Mouse (Mus musculus) MEL (cell line): ENCODE measurements around the gene Urgcp. TPM values are rescaled to one million over a fixed set of nuclear protein-coding genes. Genes with fewer than 3 reads are reported as not detected.
A peak's percentile ranks its signal among the peaks of the same experiment; 100 is the strongest.

Source experiments
- DNase-seq: peaks from one replicate; pipeline ENCODE4 v3.0.0; 2011; ENCODE audit warnings: low read depth, low spot score
- H3K27ac ChIP-seq: 2 replicates; pipeline ENCODE4 v1.5.1; 2012; ENCODE audit warnings: low read depth, mild to moderate bottlenecking, control low read depth, low read length, moderate library complexity; ENCODE audit not compliant: control insufficient read depth
- H3K27me3 ChIP-seq, 2 experiments: fragments of 150-350 bp in 1 of 2; sonication (generic) in 1 of 2; 2 replicates each; pipeline ENCODE4 v1.6.1; 2012; ENCODE audit warnings: low read length in 2 of 2, mild to moderate bottlenecking in 2 of 2, improper control_type of control experiment in 1 of 2, moderate library complexity in 1 of 2; ENCODE audit not compliant: insufficient read depth in 2 of 2, control insufficient read depth in 1 of 2
- H3K36me3 ChIP-seq, 2 experiments: 2 replicates each; pipeline ENCODE4 v1.6.1; 2012 to 2014; ENCODE audit warnings: low read length in 2 of 2, improper control_type of control experiment in 1 of 2, inconsistent platforms in 1 of 2, mild to moderate bottlenecking in 1 of 2; ENCODE audit not compliant: insufficient read depth in 2 of 2, control insufficient read depth in 1 of 2
- H3K4me1 ChIP-seq, 2 experiments: fragments of 150-350 bp in 1 of 2; sonication (generic) in 1 of 2; 2 replicates each; pipeline ENCODE4 v1.6.1; 2012; ENCODE audit warnings: low read length in 2 of 2, improper control_type of control experiment in 1 of 2, mild to moderate bottlenecking in 1 of 2; ENCODE audit not compliant: insufficient read depth in 2 of 2, control insufficient read depth in 1 of 2
- H3K4me3 ChIP-seq, 2 experiments: fragments of 150-350 bp in 1 of 2; sonication (generic) in 1 of 2; 2 replicates each; pipeline ENCODE4 v1.5.1; 2012; ENCODE audit warnings: low read depth in 2 of 2, low read length in 2 of 2, mild to moderate bottlenecking in 2 of 2, moderate library complexity in 2 of 2, control low read depth in 1 of 2, improper control_type of control experiment in 1 of 2; ENCODE audit not compliant: control insufficient read depth in 1 of 2, insufficient read depth in 1 of 2
- H3K79me2 ChIP-seq: 2 replicates; pipeline ENCODE4 v1.6.1; 2012; ENCODE audit warnings: mild to moderate bottlenecking, low read length, moderate library complexity; ENCODE audit not compliant: control insufficient read depth, poor library complexity, insufficient read depth
- H3K9ac ChIP-seq: 2 replicates; pipeline ENCODE4 v1.6.1; 2012; ENCODE audit warnings: low read depth, mild to moderate bottlenecking, control low read depth, low read length, moderate library complexity; ENCODE audit not compliant: control insufficient read depth, poor library complexity, severe bottlenecking
- H3K9me3 ChIP-seq: fragments of 150-350 bp; sonication (generic); replicated peaks from 2 replicates; pipeline ENCODE4 v1.6.1; 2012; ENCODE audit warnings: mild to moderate bottlenecking, low read length, improper control_type of control experiment, moderate library complexity; ENCODE audit not compliant: insufficient read depth
- CTCF ChIP-seq, 3 experiments: IDR thresholded peaks in 2 of 3; conservative IDR thresholded peaks in 1 of 3; 2 replicates each; pipeline ENCODE4 v1.5.1; 2011 to 2012; ENCODE audit warnings: low read length in 3 of 3, low read depth in 2 of 3, mild to moderate bottlenecking in 2 of 3, improper control_type of control experiment in 1 of 3, inconsistent platforms in 1 of 3, mixed read lengths in 1 of 3, moderate library complexity in 1 of 3; ENCODE audit not compliant: control insufficient read depth in 1 of 3, insufficient read depth in 1 of 3, poor library complexity in 1 of 3, severe bottlenecking in 1 of 3
- E2F4 ChIP-seq: IDR thresholded peaks from 2 replicates; pipeline ENCODE4 v1.6.1; 2011; ENCODE audit warnings: low read depth, low read length, improper control_type of control experiment, borderline replicate concordance
- ELF1 ChIP-seq: IDR thresholded peaks from 2 replicates; pipeline ENCODE4 v1.6.1; 2014; ENCODE audit warnings: low read depth, mild to moderate bottlenecking, inconsistent platforms, low read length, improper control_type of control experiment, moderate library complexity
- ETS1 ChIP-seq: IDR thresholded peaks from 2 replicates; pipeline ENCODE4 v1.6.1; 2012; ENCODE audit warnings: low read depth, mild to moderate bottlenecking, inconsistent platforms, low read length, improper control_type of control experiment, moderate library complexity
- GATA1 ChIP-seq: IDR thresholded peaks from 2 replicates; pipeline ENCODE4 v1.6.1; 2011; ENCODE audit warnings: low read depth, low read length, improper control_type of control experiment
- JUND ChIP-seq: IDR thresholded peaks from 2 replicates; pipeline ENCODE4 v1.6.1; 2011; ENCODE audit warnings: low read depth, mild to moderate bottlenecking, improper control_type of control experiment, low read length
- KAT2A ChIP-seq: conservative IDR thresholded peaks from 2 replicates; pipeline ENCODE4 v1.6.1; 2012; ENCODE audit warnings: low read depth, low read length, improper control_type of control experiment, inconsistent platforms
- MAX ChIP-seq: IDR thresholded peaks from 2 replicates; pipeline ENCODE4 v1.6.1; 2011; ENCODE audit warnings: low read length, improper control_type of control experiment
- MAZ ChIP-seq: IDR thresholded peaks from 2 replicates; pipeline ENCODE4 v1.6.1; 2012; ENCODE audit warnings: low read depth, mild to moderate bottlenecking, inconsistent platforms, low read length, improper control_type of control experiment
- MEF2A ChIP-seq: IDR thresholded peaks from 2 replicates; pipeline ENCODE4 v1.6.1; 2014; ENCODE audit warnings: low read depth, mild to moderate bottlenecking, inconsistent platforms, low read length, improper control_type of control experiment; ENCODE audit not compliant: poor library complexity, insufficient replicate concordance, severe bottlenecking; ENCODE audit errors: extremely low read depth
- POLR2A ChIP-seq, 2 experiments: IDR thresholded peaks; 2 replicates each; pipeline ENCODE4 v1.6.1; 2011 to 2012; ENCODE audit warnings: low read length in 2 of 2, mild to moderate bottlenecking in 2 of 2, control low read depth in 1 of 2, improper control_type of control experiment in 1 of 2, low read depth in 1 of 2, moderate library complexity in 1 of 2; ENCODE audit not compliant: control insufficient read depth in 1 of 2, insufficient read depth in 1 of 2, poor library complexity in 1 of 2
- SIN3A ChIP-seq: IDR thresholded peaks from 2 replicates; pipeline ENCODE4 v1.6.1; 2012; ENCODE audit warnings: low read length, improper control_type of control experiment, inconsistent platforms
- SMC3 ChIP-seq: IDR thresholded peaks from 2 replicates; pipeline ENCODE4 v1.6.1; 2011; ENCODE audit warnings: low read depth, low read length, improper control_type of control experiment
- TCF12 ChIP-seq: IDR thresholded peaks from 2 replicates; pipeline ENCODE4 v1.6.1; 2014; ENCODE audit warnings: low read depth, mild to moderate bottlenecking, inconsistent platforms, low read length, improper control_type of control experiment, moderate library complexity
- UBTF ChIP-seq: IDR thresholded peaks from 2 replicates; pipeline ENCODE4 v1.6.1; 2012; ENCODE audit warnings: low read depth, mild to moderate bottlenecking, inconsistent platforms, low read length, improper control_type of control experiment, moderate library complexity, borderline replicate concordance; ENCODE audit not compliant: insufficient read depth
- USF1 ChIP-seq: IDR thresholded peaks from 2 replicates; pipeline ENCODE4 v1.6.1; 2014; ENCODE audit warnings: low read depth, mild to moderate bottlenecking, inconsistent platforms, low read length, improper control_type of control experiment, moderate library complexity
- ZC3H11A ChIP-seq: IDR thresholded peaks from 2 replicates; pipeline ENCODE4 v1.6.1; 2012; ENCODE audit warnings: low read depth, mild to moderate bottlenecking, inconsistent platforms, low read length, improper control_type of control experiment
- ZNF384 ChIP-seq: IDR thresholded peaks from 2 replicates; pipeline ENCODE4 v1.6.1; 2012; ENCODE audit warnings: low read depth, mild to moderate bottlenecking, inconsistent platforms, low read length, improper control_type of control experiment
- polyA plus RNA-seq, 2 experiments: library from polyadenylated mRNA; stranded (reverse) in 1 of 2; unstranded in 1 of 2; fragments of >175 nt in 1 of 2; fragments of >200 nt in 1 of 2; gene quantifications; 2 replicates each; pipeline versions ENCODE4 v1.2.1 to v1.2.4; 2012; ENCODE audit warnings: low replicate concordance in 2 of 2, low read depth in 1 of 2; ENCODE audit not compliant: insufficient read length in 2 of 2, insufficient read depth in 1 of 2, missing spikeins in 1 of 2
- total RNA-seq: library from RNA; depleted of rRNA; stranded (reverse); fragments of 300-350 nt; gene quantifications from 2 replicates; pipeline ENCODE4 v1.2.3, GENCODE M21; 2012

Urgcp gene
- total and polyA plus RNA-seq, 3 experiments = 19.5 to 34.9 (median 29.2) TPM

GRCm38 (mm10) chr11:5762633-5762982 is 432 bp upstream of the Urgcp start:
- TF ChIP-seq ETS1 (0 out of 2 replicates have a peak, but pooled peaks have one; percentile 2), E2F4 (0 out of 2 replicates have a peak, but pooled peaks have one; percentile 11), MEF2A (no peak), POLR2A (IDR thresholded peaks at IDR 0.05; ENCODE audit: control insufficient read depth in 1 of 2, insufficient read depth in 1 of 2, low read depth in 1 of 2, low read length in 2 of 2, poor library complexity in 1 of 2) (no peak)

GRCm38 (mm10) chr11:5753755-5754154 is 8.4 kb downstream of the Urgcp start:
- DNase-seq = no peak
- Histone ChIP-seq H3K27me3 (no peaks in the 10 kb centered on the region), H3K9ac (no peak overlapping the region), H3K4me1 (peaks cover 2 to 8% of the 10 kb centered on the region in 2 experiments), H3K36me3 (peaks cover 0 to 9% of the 10 kb centered on the region in 2 experiments; a peak in 2 of 4 replicates), H3K79me2 (peaks cover 4% of the 10 kb centered on the region; the same call in 1 of the 2 replicates), H3K27ac (no peak overlapping the region), H3K9me3 (no peaks in the 10 kb centered on the region)
- TF ChIP-seq KAT2A (no peak), TCF12 (no peak), ELF1 (no peak), ZC3H11A (no peak), ETS1 (no peak), CTCF (IDR thresholded peaks at IDR 0.05 in 2 of 3, conservative IDR thresholded peaks at IDR 0.05 in 1 of 3; ENCODE audit: control insufficient read depth in 1 of 3, insufficient read depth in 1 of 3, low read depth in 2 of 3, low read length in 3 of 3, poor library complexity in 1 of 3, severe bottlenecking in 1 of 3) (no peak), ZNF384 (no peak), UBTF (no peak), MAX (no peak), MAZ (no peak), JUND (no peak), POLR2A (IDR thresholded peaks at IDR 0.05; ENCODE audit: control insufficient read depth in 1 of 2, insufficient read depth in 1 of 2, low read depth in 1 of 2, low read length in 2 of 2, poor library complexity in 1 of 2) (no peak), GATA1 (no peak), USF1 (no peak), SMC3 (no peak), MEF2A (no peak), SIN3A (no peak)
- TF ChIP-seq, all 39 proteins: peak for 0
- H3K4me3 ChIP-seq = no peak overlapping the region

More at GRCm38 (mm10) chr11:5762633-5762982, 432 bp upstream of the Urgcp start:
- Histone ChIP-seq H3K4me1 (peaks cover 3 to 23% of the 10 kb centered on the region in 2 experiments), H3K9me3 (no peaks in the 10 kb centered on the region), H3K79me2 (peaks cover 14% of the 10 kb centered on the region), H3K36me3 (peaks cover 0 to 25% of the 10 kb centered on the region in 2 experiments; a peak in 2 of 4 replicates), H3K4me3 (peak overlapping the region; percentile 61 to 62), H3K27me3 (no peaks in the 10 kb centered on the region), H3K9ac (peak overlapping the region; percentile 72), H3K27ac (peak overlapping the region; percentile 70)
- no peak for DNase-seq
